Mouse (Mus musculus) adrenal gland, adult (tissue): Measurements from ENCODE around the gene Rrm1.
"Not testable (repeated sequence)": the region's sequence is repeated elsewhere in the genome, so short reads cannot be mapped to it uniquely, and the experiment has no call there.

Source experiments
- DNase-seq, 2 experiments: peaks; one replicate each; pipeline ENCODE4 v3.0.0; 2022 to 2023; ENCODE audit warnings: low spot score in 1 of 2; ENCODE audit not compliant: inconsistent age in 2 of 2

The Rrm1 gene

GRCm38 (mm10) chr7:102441657-102442391 lies at the start of gene Rrm1:
Rrm1 (plus strand) TSS chr7:102441695.
- DNase-seq, result peak; percentile 96 to 98

- DNase-seq, result no peak
Measured at GRCm38 (mm10) chr7:102393898-102394297, 47.6 kb upstream of the Rrm1 start.

GRCm38 (mm10) chr7:102395894-102396293 lies 45.6 kb upstream of the Rrm1 start:
- DNase-seq, result peak; percentile 31 to 56

GRCm38 (mm10) chr7:102396331-102396730 lies 45.2 kb upstream of the Rrm1 start:
- no peak for DNase-seq

- no peak for DNase-seq
Measured at GRCm38 (mm10) chr7:102399180-102399731, 42.2 kb upstream of the Rrm1 start.

GRCm38 (mm10) chr7:102404118-102404517 lies 37.4 kb upstream of the Rrm1 start:
- DNase-seq, result no peak

- DNase-seq, result no peak
Measured at GRCm38 (mm10) chr7:102407440-102407839, 34.1 kb upstream of the Rrm1 start.

- not testable (repeated sequence) for DNase-seq
Measured at GRCm38 (mm10) chr7:102415272-102415671, 26.2 kb upstream of the Rrm1 start.

- no peak for DNase-seq
Measured at GRCm38 (mm10) chr7:102415841-102416240, 25.7 kb upstream of the Rrm1 start.

- peak; percentile 36 to 83 for DNase-seq
Measured at GRCm38 (mm10) chr7:102417398-102417797, 24.1 kb upstream of the Rrm1 start.

- no peak for DNase-seq
Measured at GRCm38 (mm10) chr7:102422036-102422435, 19.5 kb upstream of the Rrm1 start.

GRCm38 (mm10) chr7:102425933-102426685 lies 15.4 kb upstream of the Rrm1 start:
- DNase-seq, result no peak

GRCm38 (mm10) chr7:102434344-102434743 lies 7.2 kb upstream of the Rrm1 start:
- DNase-seq, result no peak

- DNase-seq, result peak in 1 of 2 experiments; percentile 28
Measured at GRCm38 (mm10) chr7:102440822-102441656, 456 bp upstream of the Rrm1 start.

- no peak for DNase-seq
Measured at GRCm38 (mm10) chr7:102442432-102442831, 937 bp downstream of the Rrm1 start.

GRCm38 (mm10) chr7:102444301-102444700 lies 2.8 kb downstream of the Rrm1 start:
- DNase-seq, result no peak

GRCm38 (mm10) chr7:102446438-102446837 lies 4.9 kb downstream of the Rrm1 start:
- DNase-seq, result peak; percentile 48 to 54

- DNase-seq, result no peak
Measured at GRCm38 (mm10) chr7:102458618-102459380, 17.3 kb downstream of the Rrm1 start.

- DNase-seq, result peak in 1 of 2 experiments; percentile 64
Measured at GRCm38 (mm10) chr7:102467566-102467965, 26.1 kb downstream of the Rrm1 start.

GRCm38 (mm10) chr7:102472675-102473074 lies 31.2 kb downstream of the Rrm1 start:
- DNase-seq, result no peak
